Mouse (Mus musculus): Measurements from ENCODE around the gene Becn1. TPM values are rescaled to one million over a fixed set of nuclear protein-coding genes. Genes with fewer than 3 reads are reported as not detected.

The Becn1 gene
- polyA plus RNA-seq, 1 experiment from 2014 or later, result 127 TPM

DNA sequence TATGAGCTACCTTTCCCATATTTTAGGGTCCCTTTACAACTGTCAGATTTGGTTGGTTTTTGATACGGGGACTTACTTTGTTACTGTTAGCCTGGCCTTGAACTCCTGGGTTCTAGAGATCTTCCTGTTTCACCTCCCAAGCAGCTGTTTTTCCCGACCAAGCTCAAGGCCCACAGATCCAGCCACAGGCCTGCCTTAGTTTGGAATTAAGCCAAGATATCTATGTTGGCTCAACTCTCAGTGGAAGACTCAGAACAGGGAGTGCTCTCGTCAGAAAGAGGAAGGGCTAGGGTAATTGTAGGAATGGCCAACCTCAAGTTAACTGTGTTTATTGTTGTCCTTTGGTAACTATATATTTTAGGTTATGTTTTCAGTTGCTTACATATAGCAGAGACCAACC, 10.1 kb upstream of the Becn1 start:
- no peak overlapping the region for H3K27ac ChIP-seq
- 0 out of 2 replicates have a peak, but pooled peaks cover 5% of the 10 kb centered on the region for H3K27me3 ChIP-seq

DNA sequence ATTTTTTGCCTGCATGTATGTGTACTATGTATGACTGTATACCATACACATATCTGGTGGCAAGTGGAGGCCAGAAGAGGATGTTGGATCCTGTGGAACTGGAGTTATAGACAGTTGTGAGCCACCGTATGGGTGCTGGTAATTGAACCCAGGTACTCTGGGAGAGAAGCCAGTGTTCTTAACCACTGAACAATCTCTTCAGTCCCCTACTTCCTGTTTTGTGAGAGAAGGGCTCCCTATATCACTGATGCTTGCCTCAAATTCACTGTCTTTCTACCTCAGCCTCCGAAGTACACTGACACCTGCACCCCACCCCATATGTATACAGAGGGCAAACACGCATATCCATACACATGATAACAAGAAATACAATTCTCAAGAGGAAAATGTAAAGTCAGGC, 9.0 kb upstream of the Becn1 start:
- H3K36me3 ChIP-seq, result no peaks in the 10 kb centered on the region
- 0 out of 2 replicates have a peak, but pooled peaks cover 5% of the 10 kb centered on the region for H3K27me3 ChIP-seq
- no peak overlapping the region for H3K4me3 ChIP-seq
- ATAC-seq (ENCODE audit: low FRiP score, low read depth), result no peak
- H3K27ac ChIP-seq, result no peak overlapping the region
- H3K4me2 ChIP-seq (replicated peaks), result no peak overlapping the region
- 84% methylated on average over 3 of the region's 3 CpGs for WGBS
- no peak overlapping the region for H3K9ac ChIP-seq
- H3K9me3 ChIP-seq, result no peaks in the 10 kb centered on the region
- H3K4me1 ChIP-seq, result no peaks in the 10 kb centered on the region

More for the DNA sequence above, 10.1 kb upstream of the Becn1 start:
- ATAC-seq (ENCODE audit: low FRiP score, low read depth), result no peak
- Histone ChIP-seq H3K4me2 (replicated peaks) (no peak overlapping the region), H3K4me3 (no peak overlapping the region), H3K9ac (no peak overlapping the region), H3K36me3 (no peaks in the 10 kb centered on the region), H3K4me1 (peaks cover 6% of the 10 kb centered on the region), H3K9me3 (no peaks in the 10 kb centered on the region)
- WGBS, result 68% methylated on average over 3 of the region's 3 CpGs

DNA sequence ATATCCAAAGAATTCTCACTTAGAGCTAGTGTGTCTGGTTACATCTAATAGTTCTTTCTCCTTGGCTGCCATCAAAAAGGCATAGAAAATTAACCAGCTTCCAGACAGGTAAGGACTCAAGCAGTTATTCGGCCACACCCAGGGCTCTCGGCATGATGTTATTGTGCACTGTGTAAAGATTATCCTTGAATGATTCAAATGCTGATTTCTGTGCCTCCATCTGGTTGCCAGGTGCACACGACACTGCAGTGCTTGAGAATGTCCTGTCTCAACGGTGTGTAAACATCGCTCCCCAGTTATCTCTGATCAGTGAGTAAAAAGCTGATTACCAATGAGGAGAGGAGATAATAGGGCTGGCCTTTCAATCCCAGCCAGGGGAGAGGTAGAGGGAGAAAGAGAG, 5.7 kb upstream of the Becn1 start:
- no peak overlapping the region for H3K9ac ChIP-seq
- H3K36me3 ChIP-seq, result no peaks in the 10 kb centered on the region
- H3K27ac ChIP-seq, result no peak overlapping the region
- 0 out of 2 replicates have a peak, but pooled peaks cover 5% of the 10 kb centered on the region for H3K27me3 ChIP-seq
- H3K4me2 ChIP-seq (replicated peaks), result no peak overlapping the region
- H3K9me3 ChIP-seq, result no peaks in the 10 kb centered on the region
- no peaks in the 10 kb centered on the region for H3K4me1 ChIP-seq
- H3K4me3 ChIP-seq, result no peak overlapping the region
- no peak for ATAC-seq (ENCODE audit: low FRiP score, low read depth)
- 35% methylated on average over 5 of the region's 5 CpGs for WGBS

DNA sequence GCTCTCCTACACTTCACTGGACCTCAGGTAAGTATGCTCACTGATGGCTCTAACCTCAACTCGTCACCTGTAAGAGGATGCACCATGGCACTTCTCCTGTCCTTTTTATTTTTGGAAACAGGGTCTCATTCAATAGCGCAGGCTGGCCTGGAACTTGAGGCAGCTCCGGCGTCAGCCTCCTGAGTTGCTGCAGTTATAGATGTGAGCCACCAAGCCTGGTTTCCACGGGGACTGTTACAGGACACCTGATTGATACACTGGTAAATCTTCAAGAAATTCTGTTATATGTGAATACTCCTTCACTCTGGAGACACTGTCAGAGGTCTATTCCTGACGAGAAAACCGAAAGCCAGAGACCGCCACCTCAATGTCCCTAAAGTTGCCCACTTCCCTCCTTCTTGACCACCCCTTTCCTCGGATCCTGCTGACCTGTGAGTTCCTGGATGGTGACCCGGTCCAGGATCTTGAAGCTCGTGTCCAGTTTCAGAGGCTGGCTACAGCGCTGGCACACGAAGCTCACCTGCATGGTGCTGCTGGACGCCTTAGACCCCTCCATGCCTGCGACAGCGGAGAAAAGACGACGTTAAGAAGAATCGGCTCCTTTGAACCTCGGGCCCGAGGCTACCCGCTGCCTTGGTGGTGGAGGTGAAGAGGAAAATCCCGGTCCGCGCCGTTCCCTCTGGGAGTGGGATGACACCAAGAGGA, 635 bp downstream of the Becn1 start:
- no peaks in the 10 kb centered on the region for H3K27me3 ChIP-seq
- WGBS, result 11% methylated on average over 26 of the region's 26 CpGs
- peak overlapping the region; percentile 44; the same call in 1 of the 2 replicates for H3K27ac ChIP-seq
- peaks cover 16% of the 10 kb centered on the region for H3K4me1 ChIP-seq
- peak overlapping the region; percentile 99 for H3K4me2 ChIP-seq (replicated peaks)
- peaks cover 15% of the 10 kb centered on the region for H3K36me3 ChIP-seq
- H3K9me3 ChIP-seq, result no peaks in the 10 kb centered on the region
- ATAC-seq (ENCODE audit: low FRiP score, low read depth), result peak; percentile 17
- H3K4me3 ChIP-seq, result peak overlapping the region; percentile 93
- H3K9ac ChIP-seq, result peak overlapping the region; percentile 93

DNA sequence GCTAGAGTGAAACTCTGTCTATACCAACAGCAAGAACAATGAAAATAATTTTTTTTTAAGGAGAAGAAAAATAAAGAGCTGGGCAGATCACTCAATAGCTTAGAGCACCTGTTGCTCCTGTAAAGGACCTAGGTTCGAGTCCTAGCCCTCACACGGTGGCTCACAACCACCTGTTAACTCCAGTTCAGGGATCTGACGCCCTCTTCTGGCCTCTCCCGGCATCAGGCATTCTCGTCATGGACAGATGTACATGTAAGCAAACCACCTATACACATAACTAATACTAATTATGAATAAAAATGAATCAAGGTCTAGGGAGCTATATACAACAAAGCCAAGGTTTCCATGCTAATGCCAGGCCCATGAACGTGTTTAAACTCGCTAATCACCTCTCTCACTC, 1.2 kb downstream of the Becn1 start:
- 69% methylated on average over 7 of the region's 7 CpGs for WGBS
- Histone ChIP-seq H3K9ac (peak overlapping the region; percentile 93), H3K4me2 (replicated peaks) (peak overlapping the region; percentile 99), H3K4me3 (peak overlapping the region; percentile 93), H3K27me3 (no peaks in the 10 kb centered on the region), H3K27ac (no peak overlapping the region), H3K36me3 (peaks cover 15% of the 10 kb centered on the region), H3K9me3 (no peaks in the 10 kb centered on the region), H3K4me1 (peaks cover 16% of the 10 kb centered on the region)
- no peak for ATAC-seq (ENCODE audit: low FRiP score, low read depth)

DNA sequence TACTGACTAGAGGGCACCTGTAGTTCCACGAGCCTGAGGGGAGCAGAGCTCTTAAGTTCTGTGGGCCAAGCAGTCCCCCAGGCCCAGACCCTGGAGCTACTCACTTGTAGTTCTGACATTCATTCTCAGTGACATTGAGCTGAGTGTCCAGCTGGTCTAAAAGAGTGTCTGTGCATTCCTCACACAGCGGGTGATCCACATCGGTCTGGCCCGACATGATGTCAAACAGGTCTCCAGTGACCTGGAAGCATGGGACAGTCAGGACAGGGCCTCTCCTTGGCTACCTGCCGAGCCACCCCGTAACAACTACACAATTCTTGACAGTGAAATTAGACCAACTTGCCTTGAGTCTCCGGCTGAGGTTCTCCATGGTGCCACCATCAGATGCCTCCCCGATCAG, 6.9 kb downstream of the Becn1 start:
- Histone ChIP-seq H3K9me3 (no peaks in the 10 kb centered on the region), H3K4me2 (replicated peaks) (no peak overlapping the region), H3K36me3 (peaks cover 69% of the 10 kb centered on the region), H3K9ac (no peak overlapping the region), H3K27ac (no peak overlapping the region), H3K4me3 (no peak overlapping the region), H3K4me1 (peaks cover 1% of the 10 kb centered on the region), H3K27me3 (no peaks in the 10 kb centered on the region)
- WGBS, result 92% methylated on average over 8 of the region's 8 CpGs
- ATAC-seq (ENCODE audit: low FRiP score, low read depth), result no peak

DNA sequence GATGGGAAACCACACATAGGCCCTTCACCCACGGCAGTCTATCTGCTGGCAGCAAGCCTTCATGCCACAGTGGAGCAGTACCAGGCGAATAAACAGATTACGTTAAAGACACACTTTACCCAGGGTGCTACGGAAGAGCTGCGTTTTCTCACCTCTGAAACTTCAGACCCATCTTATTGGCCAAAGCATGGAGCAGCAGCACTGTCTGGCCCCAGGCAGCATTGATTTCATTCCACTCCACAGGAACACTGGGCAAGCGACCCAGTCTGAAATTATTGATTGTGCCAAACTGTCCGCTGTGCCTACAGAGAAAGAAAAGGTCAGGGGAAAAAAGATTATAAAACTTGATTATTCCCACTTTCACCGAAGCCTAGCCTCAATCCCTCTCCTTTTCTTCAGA, 10.9 kb downstream of the Becn1 start:
- no peak overlapping the region for H3K4me3 ChIP-seq
- no peak overlapping the region for H3K4me2 ChIP-seq (replicated peaks)
- 94% methylated on average over 8 of the region's 8 CpGs for WGBS
- H3K27me3 ChIP-seq, result no peaks in the 10 kb centered on the region
- no peak overlapping the region for H3K9ac ChIP-seq
- no peaks in the 10 kb centered on the region for H3K9me3 ChIP-seq
- H3K36me3 ChIP-seq, result peaks cover 86% of the 10 kb centered on the region
- H3K4me1 ChIP-seq, result no peaks in the 10 kb centered on the region
- H3K27ac ChIP-seq, result no peak overlapping the region
- no peak for ATAC-seq (ENCODE audit: low FRiP score, low read depth)

DNA sequence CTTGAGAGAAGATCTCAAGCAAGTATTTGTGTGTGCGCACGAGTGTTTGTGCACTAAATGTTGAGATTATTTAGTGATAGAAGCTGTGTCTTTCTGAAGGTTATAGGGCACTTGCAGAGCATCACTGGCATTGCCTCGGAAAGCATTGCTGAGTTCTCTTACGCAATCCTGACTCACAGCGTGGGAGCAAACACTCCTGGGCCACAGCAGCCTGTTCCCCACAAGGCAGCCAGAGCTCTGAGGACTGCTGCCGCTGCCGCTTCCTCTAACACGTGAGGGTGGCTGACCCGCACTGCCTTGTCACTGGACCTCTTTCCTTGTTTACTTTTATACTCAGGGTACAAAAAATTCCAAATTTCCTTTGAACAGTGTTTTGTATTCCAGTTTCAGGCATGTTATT, 14.8 kb downstream of the Becn1 start:
- Histone ChIP-seq H3K27me3 (no peaks in the 10 kb centered on the region), H3K36me3 (peaks cover 58% of the 10 kb centered on the region), H3K4me1 (no peaks in the 10 kb centered on the region), H3K4me2 (replicated peaks) (no peak overlapping the region), H3K27ac (no peak overlapping the region), H3K9ac (no peak overlapping the region), H3K9me3 (no peaks in the 10 kb centered on the region), H3K4me3 (no peak overlapping the region)
- ATAC-seq (ENCODE audit: low FRiP score, low read depth), result no peak
- WGBS, result 87% methylated on average over 9 of the region's 9 CpGs

DNA sequence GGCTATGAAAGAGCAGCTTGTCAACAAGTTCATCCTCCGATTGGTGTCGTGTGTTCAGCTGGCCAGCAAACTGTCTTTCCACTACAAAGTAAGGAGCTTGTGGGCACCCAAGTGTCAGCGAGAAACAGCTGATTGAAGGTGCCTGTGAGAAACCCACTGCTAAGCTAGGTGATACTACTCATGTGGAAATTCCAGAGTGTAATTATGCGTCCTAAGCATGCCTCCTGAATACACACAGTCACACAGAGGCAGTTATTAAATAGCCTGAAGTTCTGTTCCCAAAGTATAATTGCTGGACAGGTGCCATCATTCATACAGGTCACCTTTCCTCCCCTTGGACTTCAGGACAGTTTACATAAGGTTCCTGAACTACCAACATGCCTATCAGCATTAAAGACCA, 18.3 kb downstream of the Becn1 start:
- Histone ChIP-seq H3K9ac (no peak overlapping the region), H3K4me3 (no peak overlapping the region), H3K4me2 (replicated peaks) (no peak overlapping the region), H3K36me3 (peaks cover 23% of the 10 kb centered on the region), H3K4me1 (peaks cover 6% of the 10 kb centered on the region; the same call in 1 of the 2 replicates), H3K27ac (no peak overlapping the region), H3K9me3 (no peaks in the 10 kb centered on the region), H3K27me3 (0 out of 2 replicates have a peak, but pooled peaks cover 4% of the 10 kb centered on the region)
- WGBS, result 71% methylated on average over 4 of the region's 4 CpGs
- no peak for ATAC-seq (ENCODE audit: low FRiP score, low read depth)

DNA sequence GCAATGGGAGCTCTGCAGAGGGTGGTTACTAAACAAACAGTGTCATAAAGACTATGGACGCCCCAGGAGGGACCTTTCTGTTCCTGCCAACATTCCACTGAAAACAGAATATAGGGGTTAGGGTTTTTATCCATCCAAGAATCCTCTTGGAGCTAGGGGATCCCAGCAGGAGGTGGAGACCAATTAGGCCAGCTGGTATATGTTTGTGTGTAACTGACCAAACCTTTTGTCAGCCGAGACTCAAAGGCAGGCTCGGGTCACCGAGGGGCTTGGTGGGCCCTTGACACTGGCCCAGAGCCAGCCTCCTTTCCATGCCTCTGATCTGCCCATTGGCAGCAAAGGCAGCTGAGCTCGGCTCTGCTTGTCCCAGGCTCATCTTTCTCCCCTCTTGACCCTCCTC, 19.2 kb downstream of the Becn1 start:
- Histone ChIP-seq H3K27me3 (0 out of 2 replicates have a peak, but pooled peaks cover 4% of the 10 kb centered on the region), H3K36me3 (peaks cover 16% of the 10 kb centered on the region), H3K4me3 (no peak overlapping the region), H3K27ac (no peak overlapping the region), H3K4me2 (replicated peaks) (no peak overlapping the region), H3K9ac (peak overlapping the region; percentile 31; the same call in 1 of the 2 replicates), H3K4me1 (peaks cover 10% of the 10 kb centered on the region), H3K9me3 (no peaks in the 10 kb centered on the region)
- no peak for ATAC-seq (ENCODE audit: low FRiP score, low read depth)
- WGBS, result 32% methylated on average over 5 of the region's 5 CpGs

DNA sequence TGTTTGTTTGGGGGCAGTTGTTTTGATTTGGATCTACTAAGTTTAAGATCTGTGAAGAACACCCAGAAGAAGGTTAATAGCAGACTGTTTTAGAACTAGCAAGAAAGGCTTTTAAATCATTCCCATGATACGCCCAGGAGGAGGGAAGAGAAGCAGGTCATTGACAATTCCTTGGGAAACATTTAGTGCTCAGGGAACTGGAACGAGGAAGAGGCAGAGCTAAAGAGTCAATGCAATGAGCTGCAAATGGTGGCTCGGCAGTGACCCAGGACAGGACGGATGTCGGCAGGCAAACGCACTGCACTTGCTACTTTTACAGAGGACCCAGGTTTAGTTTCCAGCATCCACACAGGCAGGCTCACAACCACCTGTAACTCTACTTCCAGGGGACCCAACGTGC, 21.2 kb downstream of the Becn1 start:
- WGBS, result 60% methylated on average over 7 of the region's 7 CpGs
- Histone ChIP-seq H3K36me3 (peaks cover 16% of the 10 kb centered on the region), H3K4me3 (no peak overlapping the region), H3K9ac (no peak overlapping the region), H3K9me3 (no peaks in the 10 kb centered on the region), H3K4me1 (peaks cover 27% of the 10 kb centered on the region), H3K4me2 (replicated peaks) (no peak overlapping the region), H3K27me3 (peaks cover 12% of the 10 kb centered on the region; the same call in 1 of the 2 replicates), H3K27ac (no peak overlapping the region)
- ATAC-seq (ENCODE audit: low FRiP score, low read depth), result no peak

DNA sequence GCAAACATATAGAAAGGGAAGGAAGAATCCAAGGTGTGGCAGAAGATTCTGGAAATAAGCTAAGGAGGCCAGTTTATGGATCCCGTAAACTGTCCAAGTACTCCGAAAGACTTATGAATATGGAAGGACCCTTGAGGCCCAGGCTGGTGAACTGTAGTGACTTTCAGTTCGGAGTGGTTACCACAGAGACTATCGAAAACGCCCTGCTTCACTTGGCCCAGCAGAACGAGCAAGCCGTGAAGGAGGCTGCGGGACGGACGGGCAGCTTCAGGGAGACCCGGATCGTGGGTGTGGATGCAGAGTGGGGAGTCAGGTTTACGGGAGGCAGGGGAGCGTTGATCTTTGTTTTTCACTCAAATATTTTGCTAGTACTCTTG, 22.9 kb downstream of the Becn1 start:
- H3K27me3 ChIP-seq, result peaks cover 16% of the 10 kb centered on the region; the same call in 1 of the 2 replicates
- no peak overlapping the region for H3K27ac ChIP-seq
- H3K9me3 ChIP-seq, result no peaks in the 10 kb centered on the region
- H3K4me3 ChIP-seq, result peak overlapping the region; percentile 72
- H3K9ac ChIP-seq, result peak overlapping the region; percentile 43; the same call in 1 of the 2 replicates
- 56% methylated on average over 14 of the region's 14 CpGs for WGBS
- H3K36me3 ChIP-seq, result peaks cover 14% of the 10 kb centered on the region
- H3K4me1 ChIP-seq, result peaks cover 27% of the 10 kb centered on the region
- ATAC-seq (ENCODE audit: low FRiP score, low read depth), result peak; percentile 35; the same call in 1 of the 2 replicates
- peak overlapping the region; percentile 77 for H3K4me2 ChIP-seq (replicated peaks)

Measured in limb, embryonic 13.5 days (tissue).